Mouse (Mus musculus) stomach, postnatal 0 days (tissue): ENCODE results near the gene Anapc7. TPM values are rescaled to one million over a fixed set of nuclear protein-coding genes. Genes with fewer than 3 reads are reported as not detected.
"Not testable (repeated sequence)": the region's sequence is repeated elsewhere in the genome, so short reads cannot be mapped to it uniquely, and the experiment has no call there.

ENCODE experiments used
- ATAC-seq: fragments of 200-750 bp; cut with Nextera tagmentation; 2 replicates; pipeline ENCODE4 v1.8.0; 2017; ENCODE audit not compliant: low FRiP score, low TSS enrichment
- DNase-seq: peaks from one replicate; pipeline ENCODE4 v3.0.0-alpha.2; 2016; ENCODE audit warnings: low spot score
- H3K27ac ChIP-seq: fragments of 300-500 bp; sonication (generic); replicated peaks from 2 replicates; pipeline ENCODE4 v1.5.1; 2014; ENCODE audit warnings: mild to moderate bottlenecking, control low read depth
- H3K27me3 ChIP-seq: fragments of 300-500 bp; sonication (generic); 2 replicates; pipeline ENCODE4 v1.6.1; 2014; ENCODE audit warnings: low read length; ENCODE audit not compliant: control insufficient read depth, insufficient read depth
- H3K36me3 ChIP-seq: fragments of 300-500 bp; sonication (generic); 2 replicates; pipeline ENCODE4 v1.6.1; 2014; ENCODE audit warnings: low read length, mixed read lengths; ENCODE audit not compliant: control insufficient read depth, insufficient read depth
- H3K4me1 ChIP-seq: fragments of 300-500 bp; sonication (generic); replicated peaks from 2 replicates; pipeline ENCODE4 v1.6.1; 2014; ENCODE audit warnings: antibody characterized with exemption; ENCODE audit not compliant: control insufficient read depth, insufficient read depth
- H3K4me2 ChIP-seq: fragments of 300-500 bp; sonication (generic); replicated peaks from 2 replicates; pipeline ENCODE4 v1.6.1; 2014; ENCODE audit warnings: low read depth, mild to moderate bottlenecking, control low read depth, moderate library complexity
- H3K4me3 ChIP-seq: fragments of 300-500 bp; sonication (generic); 2 replicates; pipeline ENCODE4 v1.5.1; 2014; ENCODE audit warnings: low read depth, low read length, control low read depth
- H3K9ac ChIP-seq: fragments of 300-500 bp; sonication (generic); 2 replicates; pipeline ENCODE4 v1.6.1; 2014; ENCODE audit warnings: mild to moderate bottlenecking, low read length, control low read depth, mixed read lengths
- H3K9me3 ChIP-seq: fragments of 300-500 bp; sonication (generic); 2 replicates; pipeline ENCODE4 v1.6.1; 2016; ENCODE audit warnings: low read length; ENCODE audit not compliant: control insufficient read depth
- CTCF ChIP-seq: IDR thresholded peaks from 2 replicates; pipeline ENCODE4 v1.5.1; 2016; ENCODE audit warnings: antibody characterized with exemption, low read depth, mild to moderate bottlenecking, moderate library complexity
- EP300 ChIP-seq: optimal IDR thresholded peaks from 2 replicates; pipeline ENCODE3; 2016; ENCODE audit warnings: antibody characterized with exemption
- WGBS: fragments of 180-500 bp; shearing (Covaris S2); extraction: QIAGEN DNeasy Blood & Tissue Kit; methylation state at CpG from one replicate; pipeline ENCODE4 v1.1.7; 2014; 5-methylcytosine and 5-hydroxymethylcytosine counted together
- polyA plus RNA-seq: library from polyadenylated mRNA; unstranded; fragments of >200 nt; fragmentation: Nextera tagmentation; extraction: Ambion mirVana; gene quantifications from 2 replicates; pipeline ENCODE4 v1.2.1, GENCODE M21; 2015

Anapc7 gene
- polyA plus RNA-seq, 1 experiment from 2014 or later, result 21.7 TPM

DNA sequence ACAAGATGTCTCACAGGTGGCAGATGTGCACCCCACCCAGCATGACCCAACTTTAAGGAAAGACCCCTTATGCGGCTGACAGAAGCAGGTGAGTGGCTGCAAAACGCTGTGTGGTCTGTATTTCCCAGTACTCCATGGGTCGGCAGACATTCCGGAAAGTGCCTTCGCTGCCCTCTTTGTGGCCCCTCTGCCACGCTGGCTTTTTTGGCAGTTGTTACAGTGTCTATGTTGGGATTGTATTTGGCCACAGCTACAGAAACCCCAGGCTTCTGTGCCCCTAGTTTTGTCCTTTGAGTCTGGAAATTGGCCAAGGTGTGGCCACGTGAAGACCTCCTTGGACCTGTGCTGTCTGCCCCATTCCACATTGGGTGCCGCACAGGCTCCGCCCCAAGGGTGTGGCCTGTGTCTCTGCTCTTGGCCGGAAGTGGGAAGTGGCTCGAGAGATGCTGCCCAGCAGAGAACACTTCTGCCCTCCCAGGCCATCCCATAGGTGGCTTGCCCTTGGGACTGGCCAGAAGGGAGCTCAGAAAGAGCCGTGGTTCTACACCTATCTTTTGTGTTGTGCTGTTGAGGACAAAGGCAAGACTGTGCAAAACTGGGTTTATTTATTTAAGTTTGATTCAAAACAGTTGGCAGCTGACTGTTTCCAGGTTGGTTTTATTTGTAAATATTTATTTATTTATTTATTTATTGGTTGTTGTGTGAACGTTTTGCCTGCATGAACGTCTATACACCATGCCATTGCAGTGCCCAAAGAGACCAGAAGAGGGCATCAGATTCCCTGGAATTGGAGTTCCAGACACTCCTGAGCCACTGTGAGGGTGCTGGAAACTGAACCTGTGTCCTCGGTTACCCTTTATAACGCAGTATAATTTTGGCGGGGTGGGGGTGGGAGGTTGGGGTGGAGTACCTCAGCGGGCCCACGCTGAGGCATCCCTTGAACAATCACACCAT lies 11.5 kb upstream of the Anapc7 start:
- no peak overlapping the region for H3K27ac ChIP-seq
- H3K36me3 ChIP-seq, result peaks cover 7% of the 10 kb centered on the region; the same call in 1 of the 2 replicates
- no peak for ATAC-seq
- H3K4me1 ChIP-seq, result no peaks in the 10 kb centered on the region
- TF ChIP-seq CTCF (peak; percentile 49), EP300 (no peak)
- no peak overlapping the region for H3K4me2 ChIP-seq
- no peak overlapping the region for H3K4me3 ChIP-seq
- 87% methylated on average over 19 of the region's 19 CpGs for WGBS
- no peak for DNase-seq
- H3K9me3 ChIP-seq, result no peaks in the 10 kb centered on the region
- no peak overlapping the region for H3K9ac ChIP-seq
- H3K27me3 ChIP-seq, result no peaks in the 10 kb centered on the region

- TF ChIP-seq EP300 (no peak), CTCF (no peak)
- H3K27me3 ChIP-seq, result no peaks in the 10 kb centered on the region
- WGBS, result 56% methylated on average over 5 of the region's 5 CpGs
- no peak overlapping the region for H3K4me3 ChIP-seq
- no peak overlapping the region for H3K27ac ChIP-seq
- H3K9ac ChIP-seq, result no peak overlapping the region
- ATAC-seq (no peak), DNase-seq (no peak)
- no peaks in the 10 kb centered on the region for H3K9me3 ChIP-seq
- H3K4me2 ChIP-seq, result no peak overlapping the region
- no peaks in the 10 kb centered on the region for H3K4me1 ChIP-seq
- no peaks in the 10 kb centered on the region for H3K36me3 ChIP-seq
Measured at GRCm38 (mm10) chr5:122411892-122412291, 9.6 kb upstream of the Anapc7 start.

DNA sequence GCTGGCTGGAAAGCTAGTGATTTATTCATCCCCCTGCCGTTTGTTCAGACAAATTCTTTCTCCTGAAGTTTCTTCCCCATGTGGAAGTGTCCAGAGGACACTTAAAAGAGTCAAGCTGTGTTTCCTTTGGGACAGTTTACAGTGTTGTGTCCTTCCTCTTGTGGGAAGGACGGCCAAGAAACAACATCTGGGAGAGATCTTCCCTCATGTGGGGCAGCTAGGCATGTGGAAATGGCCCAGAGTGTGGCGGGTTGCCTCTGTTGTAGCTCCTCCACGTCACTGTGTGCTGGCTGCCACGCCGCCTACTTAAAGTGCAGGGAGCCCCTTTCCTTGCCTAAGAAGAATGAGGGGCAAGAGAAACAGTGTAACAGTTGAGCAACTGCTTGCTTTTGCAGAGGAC lies 8.7 kb upstream of the Anapc7 start:
- 40% methylated on average over 6 of the region's 6 CpGs for WGBS
- ATAC-seq (peak; percentile 43; the same call in 1 of the 2 replicates), DNase-seq (no peak)
- Histone ChIP-seq H3K9me3 (no peaks in the 10 kb centered on the region), H3K4me3 (no peak overlapping the region), H3K4me1 (no peaks in the 10 kb centered on the region), H3K27ac (0 out of 2 replicates have a peak overlapping the region, but pooled peaks have one; percentile 18), H3K9ac (no peak overlapping the region), H3K36me3 (no peaks in the 10 kb centered on the region), H3K27me3 (no peaks in the 10 kb centered on the region), H3K4me2 (no peak overlapping the region)
- TF ChIP-seq CTCF, result no peak
- TF ChIP-seq EP300, result no peak

GRCm38 (mm10) chr5:122414351-122414750 lies 7.1 kb upstream of the Anapc7 start:
- Histone ChIP-seq H3K27me3 (no peaks in the 10 kb centered on the region), H3K36me3 (no peaks in the 10 kb centered on the region), H3K4me2 (no peak overlapping the region), H3K27ac (no peak overlapping the region), H3K4me1 (no peaks in the 10 kb centered on the region), H3K9ac (no peak overlapping the region), H3K9me3 (no peaks in the 10 kb centered on the region), H3K4me3 (no peak overlapping the region)
- TF ChIP-seq EP300, result no peak
- no peak for TF ChIP-seq CTCF
- ATAC-seq (no peak), DNase-seq (no peak)
- WGBS, result 84% methylated on average over 5 of the region's 5 CpGs

- H3K27ac ChIP-seq, result no peak overlapping the region
- no peak overlapping the region for H3K4me3 ChIP-seq
- no peak overlapping the region for H3K9ac ChIP-seq
- no peaks in the 10 kb centered on the region for H3K36me3 ChIP-seq
- ATAC-seq (0 out of 2 replicates have a peak, but pooled peaks have one; percentile 45), DNase-seq (no peak)
- H3K9me3 ChIP-seq, result no peaks in the 10 kb centered on the region
- WGBS, result 84% methylated on average over 12 of the region's 12 CpGs
- TF ChIP-seq CTCF (no peak), EP300 (no peak)
- no peak overlapping the region for H3K4me2 ChIP-seq
- H3K4me1 ChIP-seq, result no peaks in the 10 kb centered on the region
- no peaks in the 10 kb centered on the region for H3K27me3 ChIP-seq
Measured at GRCm38 (mm10) chr5:122415465-122415864, 6.0 kb upstream of the Anapc7 start.

GRCm38 (mm10) chr5:122420676-122421075 lies 817 bp upstream of the Anapc7 start:
- not testable (repeated sequence) for H3K27me3 ChIP-seq, H3K4me2 ChIP-seq, H3K4me3 ChIP-seq, H3K9ac ChIP-seq, H3K27ac ChIP-seq, H3K36me3 ChIP-seq, ATAC-seq, H3K9me3 ChIP-seq, H3K4me1 ChIP-seq
- peak; percentile 39 for DNase-seq
- 64% methylated on average over 4 of the region's 4 CpGs for WGBS
